Mouse (Mus musculus) mesoderm, embryonic 11.5 days (tissue): ENCODE data around the gene Tfap4.
"Not testable (repeated sequence)": the region's sequence is repeated elsewhere in the genome, so short reads cannot be mapped to it uniquely, and the experiment has no call there.

Source experiments
- DNase-seq: peaks from one replicate; pipeline ENCODE4 v3.0.0-alpha.2; 2012; ENCODE audit warnings: low read depth, low spot score

Gene Tfap4

DNA sequence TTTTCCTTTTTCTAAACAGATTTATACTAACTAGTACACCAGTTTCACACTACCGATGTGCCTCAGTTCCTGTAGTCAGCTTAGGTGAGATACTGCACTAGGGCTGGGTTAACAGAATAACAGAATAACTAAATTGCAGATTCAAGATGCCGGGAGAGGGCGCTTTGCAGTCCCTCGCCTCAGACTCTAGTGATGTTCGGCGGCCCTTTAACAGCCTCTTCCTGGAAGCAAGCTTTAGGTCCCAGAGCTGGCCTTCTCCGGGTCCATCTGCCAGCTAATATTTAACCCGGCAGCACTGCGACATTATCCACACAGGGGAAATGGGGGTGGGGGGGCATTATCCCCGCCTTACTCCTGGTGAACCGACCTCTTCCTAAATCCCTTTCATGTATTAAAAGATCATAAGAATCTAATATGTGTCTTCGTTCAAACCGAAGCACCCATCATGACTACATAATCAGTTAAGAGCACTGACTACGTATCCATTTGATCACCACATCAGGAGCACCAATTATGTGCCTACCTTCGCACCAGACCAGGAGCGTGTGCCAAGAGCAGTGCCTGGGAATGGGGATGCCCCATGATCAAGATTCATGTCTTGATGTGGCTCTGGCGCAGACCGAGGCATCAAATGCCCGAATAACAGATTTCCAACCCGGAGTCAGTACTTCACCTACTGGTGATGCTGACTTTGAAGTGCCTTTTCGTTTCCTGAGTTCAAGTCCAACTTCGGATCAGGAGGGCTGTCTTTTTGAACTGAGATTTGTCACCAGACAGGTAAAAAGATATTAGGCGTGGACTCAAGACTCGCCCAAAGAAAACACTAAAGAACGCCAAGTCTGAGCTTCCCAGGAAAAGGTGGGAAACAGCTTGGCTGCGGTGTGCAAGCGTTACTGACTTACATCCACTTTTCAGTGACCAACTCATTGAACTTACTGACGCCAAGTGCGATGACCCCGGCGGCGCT, 33.5 kb upstream of the Tfap4 start:
- DNase-seq, result no peak

DNA sequence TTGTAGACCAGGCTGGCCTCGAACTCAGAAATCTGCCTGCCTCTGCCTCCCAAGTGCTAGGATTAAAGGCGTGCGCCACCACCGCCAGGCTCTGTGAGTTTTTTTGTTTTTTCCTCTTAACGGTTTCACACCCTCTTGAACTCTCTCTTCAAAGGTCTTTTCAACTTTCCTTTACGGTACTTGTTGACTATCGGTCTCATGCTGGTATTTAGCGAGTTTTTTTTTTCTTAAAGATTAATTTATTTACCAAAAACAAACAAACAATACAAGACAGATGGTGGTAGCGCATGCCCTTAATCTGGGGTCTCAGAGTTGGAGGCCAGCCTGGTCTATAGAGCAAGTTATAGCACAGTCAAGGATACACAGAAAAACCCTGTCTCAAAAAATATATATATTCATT, 30.6 kb upstream of the Tfap4 start:
- peak; percentile 76 for DNase-seq

DNA sequence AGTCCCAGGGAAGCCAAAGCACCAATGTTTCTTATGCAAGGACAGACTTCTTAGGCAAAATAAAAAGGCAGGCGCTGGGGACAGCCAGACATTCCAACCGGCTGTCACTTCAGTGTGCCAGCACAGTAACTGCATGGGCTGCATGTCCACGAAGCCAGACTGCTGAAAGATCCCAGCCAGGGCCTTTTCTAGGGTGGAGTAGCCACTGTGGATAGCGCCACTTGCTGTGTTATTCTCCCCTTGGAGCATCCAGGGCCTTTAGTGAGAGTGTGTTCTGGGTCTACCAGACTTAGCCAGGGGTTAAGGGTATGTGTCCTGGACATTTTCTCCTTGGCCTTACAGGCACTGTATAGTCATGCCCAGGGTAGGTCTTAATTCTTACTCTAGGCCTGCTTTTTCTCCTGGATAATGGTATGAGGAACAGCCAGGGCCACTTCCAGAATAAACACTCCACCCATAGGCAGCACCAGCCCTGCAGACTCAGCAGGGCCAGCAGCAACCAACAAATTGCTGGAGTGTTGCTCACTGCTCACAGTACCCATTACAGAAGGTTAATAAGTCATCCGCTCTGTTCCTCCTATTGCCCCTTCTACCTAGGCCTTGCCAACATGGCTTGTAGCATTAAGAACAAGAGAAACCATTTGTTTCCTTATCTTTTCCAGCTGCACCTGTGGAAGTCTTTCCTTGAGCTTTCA, 28.0 kb upstream of the Tfap4 start:
- DNase-seq, result no peak

DNA sequence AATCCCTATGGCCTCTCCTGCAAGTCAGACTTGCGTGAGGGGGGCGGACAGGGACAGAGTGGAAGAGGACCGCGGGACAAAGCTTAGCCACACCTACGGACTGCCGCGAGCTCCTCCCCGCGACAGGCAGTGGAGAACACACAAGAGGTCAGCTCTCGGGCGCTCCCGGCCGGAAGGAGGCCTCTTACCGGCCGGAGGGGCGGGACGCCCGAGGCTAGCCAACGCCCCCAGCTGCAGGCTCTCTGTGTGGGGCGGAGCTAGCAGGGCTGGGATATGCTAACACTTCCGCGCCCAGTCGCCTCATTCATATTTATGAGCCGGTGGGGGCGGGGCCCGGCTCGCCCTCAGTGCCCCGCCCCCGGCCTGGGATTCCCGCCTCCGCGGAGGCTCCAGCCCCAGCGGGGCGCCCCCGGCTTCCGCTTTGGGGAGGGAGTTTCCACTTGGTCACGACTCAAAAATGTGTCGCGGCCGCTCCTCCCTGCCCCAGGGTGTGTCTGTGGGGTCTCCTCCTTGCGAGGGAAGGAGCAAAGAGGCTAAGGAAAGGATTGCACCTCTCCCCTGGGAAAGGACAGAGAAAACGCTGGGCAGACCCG, 27.0 kb upstream of the Tfap4 start:
- peak; percentile 98 for DNase-seq

DNA sequence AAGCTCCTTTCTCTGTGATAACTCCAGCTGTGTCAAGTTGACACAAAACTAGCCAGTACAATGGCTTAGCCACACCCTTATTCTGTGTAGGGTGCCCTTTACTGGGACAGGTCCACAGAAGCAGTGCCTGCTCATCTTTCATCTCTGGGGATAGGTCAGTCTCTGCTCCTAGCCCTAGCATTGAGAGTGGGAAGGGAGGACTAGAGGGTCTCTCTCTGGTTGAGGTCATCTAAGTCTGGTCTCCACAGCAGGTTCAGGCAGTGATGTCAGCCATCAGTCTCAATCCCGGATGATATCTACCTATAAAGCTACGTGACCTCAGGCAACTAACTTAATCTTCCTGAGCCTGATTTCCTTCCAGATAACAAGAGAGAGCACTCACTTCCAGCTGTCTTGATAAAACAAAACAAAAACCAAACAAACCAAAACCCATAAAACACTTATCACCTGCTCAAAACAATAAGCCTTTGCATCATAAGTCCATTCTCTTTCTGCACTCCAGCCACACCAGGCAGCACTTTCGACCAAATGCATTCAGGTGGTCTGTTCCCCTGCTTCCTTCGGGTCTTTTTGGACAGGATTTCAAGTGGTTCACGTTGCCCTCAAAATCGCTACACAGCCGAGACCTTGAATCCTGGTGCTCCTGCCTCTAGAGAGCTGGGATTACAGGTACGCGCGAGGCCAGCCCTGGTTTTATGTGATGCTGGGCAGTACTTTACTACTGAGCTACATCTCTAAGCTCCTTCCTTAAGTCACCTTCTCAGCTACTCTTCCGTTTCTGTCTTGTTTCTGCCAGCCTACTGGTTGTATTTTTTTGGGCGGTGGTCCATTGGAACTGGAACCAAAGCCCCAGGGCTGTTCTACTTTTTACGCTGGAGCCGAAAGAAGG, 26.2 kb upstream of the Tfap4 start:
- DNase-seq, result no peak

DNA sequence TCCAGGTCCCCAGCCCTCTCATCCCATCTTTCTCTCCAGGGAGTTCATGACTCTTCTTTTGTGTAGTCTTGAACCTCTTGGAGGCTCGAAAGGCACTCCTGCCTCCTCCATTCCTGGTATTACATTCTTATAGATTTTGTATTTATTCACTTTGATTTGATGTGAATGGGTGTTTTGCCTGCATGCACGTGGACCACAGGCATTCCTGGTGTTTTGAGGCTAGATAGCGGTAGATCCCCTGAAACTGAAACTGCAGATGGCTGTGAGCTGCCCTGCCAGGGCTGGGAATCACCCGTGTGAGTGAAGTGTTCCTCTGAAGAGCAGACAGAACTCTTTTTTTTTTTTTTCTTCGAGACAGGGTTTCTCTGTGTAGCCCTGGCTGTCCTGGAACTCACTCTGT, 24.8 kb upstream of the Tfap4 start:
- DNase-seq, result no peak

DNA sequence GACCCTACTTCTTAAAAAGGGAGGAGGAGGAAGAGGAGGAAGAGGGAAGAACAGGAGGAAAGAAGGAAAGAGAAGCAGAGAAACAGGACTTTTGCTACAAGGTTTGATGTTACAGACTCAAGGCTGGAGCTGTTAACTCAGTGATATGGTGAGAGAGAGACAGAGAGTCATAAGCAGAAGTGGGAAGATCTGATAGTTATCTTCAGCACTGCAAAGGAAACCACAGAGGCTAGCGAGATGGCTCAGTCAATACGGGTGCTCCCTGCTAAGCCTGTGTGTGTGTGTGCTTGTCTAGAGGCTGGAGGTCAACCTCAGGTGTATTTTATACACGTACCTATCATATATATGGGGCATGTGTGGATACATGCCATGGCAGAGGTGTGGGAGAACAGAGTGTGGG, 24.2 kb upstream of the Tfap4 start:
- DNase-seq, result no peak

DNA sequence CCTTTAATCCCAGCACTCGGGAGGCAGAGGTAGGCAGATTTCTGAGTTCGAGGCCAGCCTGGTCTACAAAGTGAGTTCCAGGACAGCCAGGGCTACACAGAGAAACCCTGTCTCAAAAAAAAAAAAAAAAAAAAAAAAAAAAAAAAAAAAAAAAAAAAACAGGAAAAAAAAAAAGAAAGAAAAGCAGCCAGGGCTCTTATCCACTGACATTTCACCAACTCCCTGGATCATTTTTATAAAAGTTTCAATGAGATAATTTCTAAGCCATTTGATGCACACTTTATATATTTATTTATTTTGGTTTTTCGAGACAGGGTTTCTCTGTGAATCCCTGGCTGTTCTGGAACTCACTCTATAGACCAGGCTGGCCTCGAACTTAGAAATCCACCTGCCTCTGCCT, 21.5 kb upstream of the Tfap4 start:
- not testable (repeated sequence) for DNase-seq

DNA sequence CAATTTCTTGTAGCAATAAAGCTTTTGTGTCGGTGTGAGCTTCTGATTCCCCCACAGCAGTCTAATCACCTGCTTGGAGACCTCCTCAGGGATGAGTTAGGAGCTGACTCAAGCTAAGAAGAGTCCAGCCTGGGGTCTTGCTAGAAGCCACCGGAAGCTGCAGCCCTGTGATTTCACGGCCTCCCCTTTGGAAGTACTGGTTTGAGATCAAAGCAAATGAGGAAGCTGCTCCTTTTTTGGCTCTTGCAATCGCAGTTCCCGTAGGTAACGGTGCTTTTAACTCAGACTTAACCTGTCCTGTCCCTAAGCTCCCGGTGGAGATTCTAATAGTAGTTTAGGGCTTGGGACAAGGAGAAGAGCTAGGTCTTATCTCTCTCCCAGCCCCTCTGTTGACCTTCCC, 19.0 kb upstream of the Tfap4 start:
- no peak for DNase-seq

DNA sequence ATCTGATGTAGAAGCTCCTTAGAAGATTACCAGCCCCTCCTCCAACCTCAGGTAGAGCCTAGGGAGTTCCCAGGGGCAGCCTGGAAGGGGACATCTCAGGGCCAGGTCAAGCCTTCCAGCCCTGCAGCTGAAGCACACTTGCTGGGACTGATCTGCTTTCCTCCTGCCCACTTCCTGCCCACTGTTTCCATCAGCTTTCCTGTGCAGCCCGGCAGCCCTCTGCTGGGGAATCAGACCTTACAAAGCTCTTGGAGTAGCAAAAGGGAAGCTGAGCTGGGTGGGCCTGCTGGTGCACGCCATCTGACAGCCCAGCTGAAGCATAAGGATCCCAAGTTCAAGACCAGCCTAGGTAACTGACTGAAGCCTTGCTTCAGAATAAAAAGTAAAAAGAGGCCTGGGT, 17.2 kb upstream of the Tfap4 start:
- DNase-seq, result no peak

DNA sequence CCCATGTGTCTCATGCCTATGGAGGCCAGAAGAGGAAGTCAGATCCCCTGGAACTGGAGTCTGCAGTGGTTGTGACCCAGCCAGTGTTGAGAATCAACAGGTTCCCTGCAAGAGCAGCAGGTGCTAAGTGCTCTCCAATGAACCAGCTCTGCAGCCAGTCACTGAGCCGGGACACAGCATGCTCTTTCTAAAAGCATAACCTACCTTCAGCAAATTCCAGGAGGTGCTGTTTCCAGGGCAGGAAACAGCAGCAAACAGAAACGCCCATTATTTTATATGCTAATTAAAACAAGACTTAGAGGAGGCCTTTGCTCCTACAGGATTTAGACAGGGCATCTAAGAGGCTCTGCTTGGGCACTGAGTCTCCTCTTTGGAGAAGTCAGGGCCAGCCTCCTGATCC, 16.4 kb upstream of the Tfap4 start:
- DNase-seq, result no peak

DNA sequence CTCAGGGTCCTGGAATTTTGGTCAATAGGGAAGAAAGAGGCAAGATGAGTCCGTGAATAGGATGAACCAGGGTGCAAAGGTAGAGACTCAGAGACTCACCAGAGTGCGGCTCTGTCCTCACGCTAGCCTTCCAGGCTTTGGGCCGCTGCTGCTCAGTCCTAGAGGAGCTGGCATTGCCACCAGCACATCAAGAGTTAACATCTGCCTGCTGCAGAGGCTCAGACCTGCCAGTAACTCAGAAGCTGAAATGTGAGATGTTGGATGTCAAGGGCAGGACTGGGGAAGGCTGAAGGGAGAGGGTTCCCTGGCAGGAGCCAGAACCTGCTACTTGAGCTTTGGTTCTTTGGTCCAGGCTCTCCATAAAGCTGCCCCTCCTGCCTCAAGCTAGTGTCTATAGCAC, 11.1 kb upstream of the Tfap4 start:
- DNase-seq, result peak; percentile 21

DNA sequence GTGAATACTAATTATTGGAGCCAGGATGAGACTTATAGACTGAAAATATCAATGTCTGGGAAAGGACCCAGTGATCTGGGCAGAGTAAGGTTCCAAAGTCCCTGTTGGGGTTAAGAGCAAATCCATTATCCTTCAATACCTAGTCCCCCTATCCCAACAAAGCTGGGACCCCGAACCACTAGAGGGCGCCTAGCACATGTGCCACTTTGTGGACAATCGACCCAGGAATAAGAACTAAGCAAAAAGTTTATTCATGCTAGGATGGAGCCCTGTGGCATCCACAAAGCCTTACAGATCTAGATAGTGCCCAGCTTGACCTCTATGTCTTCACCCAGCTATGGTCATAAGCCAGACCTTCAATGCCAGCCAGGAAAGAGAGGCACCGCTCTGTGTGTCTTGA, 8.3 kb upstream of the Tfap4 start:
- DNase-seq, result peak; percentile 88

DNA sequence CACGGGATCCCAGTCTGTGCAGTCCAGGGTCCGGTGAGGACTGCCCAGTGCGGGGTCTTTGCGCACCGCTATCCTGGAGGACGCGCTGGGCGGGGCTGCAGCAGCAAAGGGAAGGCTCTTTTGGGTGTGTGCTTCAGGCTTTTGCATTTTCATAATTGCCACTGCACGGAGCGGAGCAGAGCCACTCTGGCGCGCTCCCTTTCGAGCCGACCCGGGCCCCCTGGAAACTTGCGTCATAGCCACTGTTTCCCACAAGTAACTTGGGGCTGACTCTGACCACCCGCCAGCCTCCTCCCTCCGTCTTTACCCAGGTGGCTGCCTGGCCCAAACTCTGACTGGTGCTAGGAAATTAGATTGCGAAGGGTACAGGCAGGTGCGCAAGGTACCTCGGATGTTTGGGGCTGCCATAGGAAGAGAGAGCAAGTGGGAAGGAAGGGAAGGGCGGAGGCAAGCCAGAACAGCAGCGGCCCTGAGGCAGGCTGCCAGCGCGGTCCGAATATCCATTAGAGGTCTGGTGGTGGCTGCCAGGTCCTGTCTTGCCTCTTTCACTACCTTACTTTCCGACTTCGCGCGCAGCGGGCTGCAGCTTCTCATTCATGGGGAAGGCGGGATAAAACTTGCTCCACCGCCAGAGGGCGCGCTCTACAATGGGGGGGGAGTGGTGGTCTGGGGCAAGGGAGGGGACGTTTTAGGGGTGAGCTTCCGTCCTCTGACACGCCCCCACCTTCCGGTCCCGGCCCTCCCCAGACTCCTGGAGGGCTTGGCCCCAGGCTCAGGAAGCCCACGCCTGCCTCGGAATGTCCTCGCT, 695 bp upstream of the Tfap4 start:
- peak; percentile 58 for DNase-seq

DNA sequence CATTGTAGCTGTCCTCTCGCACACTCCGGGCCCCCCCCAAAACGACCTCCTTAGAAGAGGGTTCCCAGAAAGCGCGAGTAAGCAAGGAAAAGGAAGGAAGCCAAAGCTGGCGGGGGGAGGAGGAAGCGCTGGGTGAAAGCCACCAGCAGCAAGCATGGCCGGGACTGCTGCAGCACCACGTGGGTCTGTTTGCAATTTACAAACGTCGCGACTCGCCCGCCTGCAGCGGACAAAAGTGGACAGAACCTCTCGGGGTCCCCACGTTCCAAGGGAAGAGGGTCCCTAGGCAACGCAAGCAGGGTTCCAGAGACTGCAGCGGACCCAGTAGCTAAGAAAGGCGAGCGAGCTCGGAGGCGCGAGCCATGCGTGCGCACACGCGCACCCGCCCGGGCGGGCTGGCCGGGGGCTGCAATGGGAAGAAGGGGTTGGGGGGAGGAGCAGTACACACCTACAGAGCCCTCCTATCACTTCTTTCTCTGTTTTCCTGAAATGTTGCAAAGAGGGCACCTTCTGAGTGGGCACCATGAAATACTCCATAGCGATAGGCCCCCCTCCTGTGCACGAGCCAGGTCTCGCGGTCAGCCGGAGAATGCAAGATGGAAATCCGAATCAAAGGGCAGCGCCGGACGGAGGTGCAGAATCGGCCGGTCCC, 548 bp downstream of the Tfap4 start:
- DNase-seq, result no peak

DNA sequence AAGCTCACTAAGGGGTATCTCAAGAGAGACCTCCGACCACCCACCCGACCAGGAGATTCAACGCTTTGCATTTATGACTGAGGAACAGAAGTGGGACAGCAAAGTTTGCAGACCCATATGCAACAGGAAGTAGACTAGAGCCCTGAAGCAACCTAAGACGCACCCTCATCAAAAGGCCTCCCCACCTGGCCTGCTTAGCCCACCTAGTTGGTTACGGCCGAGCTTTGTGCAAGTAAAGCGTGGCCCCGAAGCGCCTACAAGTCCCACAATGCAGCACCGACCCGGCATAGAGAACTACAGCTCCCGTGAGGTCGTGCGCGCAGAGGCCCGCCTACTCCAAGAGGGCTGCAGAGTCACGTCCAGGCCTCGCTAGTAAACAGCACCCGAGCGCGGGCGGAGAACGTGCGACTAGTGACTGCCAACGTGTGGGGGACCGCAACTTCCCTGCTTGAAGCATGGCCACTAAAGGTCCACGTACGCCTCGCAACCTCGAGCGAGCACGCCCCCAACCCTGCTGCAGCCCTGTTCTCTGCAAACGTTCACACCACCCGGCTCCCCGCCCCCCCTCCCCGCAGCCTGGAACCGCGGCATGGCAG, 1.2 kb downstream of the Tfap4 start:
- DNase-seq, result peak; percentile 92

DNA sequence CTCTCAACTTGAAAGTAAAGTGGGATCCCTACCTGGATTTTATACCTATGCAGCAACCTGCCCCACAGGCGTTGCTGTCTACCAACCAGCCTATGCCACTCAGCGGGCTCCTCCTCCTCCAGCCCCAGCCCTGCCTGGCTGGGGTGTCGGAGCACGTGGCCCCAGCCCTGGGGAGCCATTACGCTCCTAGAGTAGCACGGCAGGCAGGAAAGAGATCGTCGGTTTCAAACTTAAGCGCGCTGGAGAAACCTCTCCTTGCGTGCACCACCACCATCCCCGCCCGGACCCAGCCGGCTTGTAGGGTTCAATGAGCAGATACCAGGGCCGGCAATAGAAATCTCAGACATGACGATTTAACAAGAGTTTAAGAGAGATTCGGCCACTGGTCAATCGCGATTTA, 1.7 kb downstream of the Tfap4 start:
- DNase-seq, result peak; percentile 66

DNA sequence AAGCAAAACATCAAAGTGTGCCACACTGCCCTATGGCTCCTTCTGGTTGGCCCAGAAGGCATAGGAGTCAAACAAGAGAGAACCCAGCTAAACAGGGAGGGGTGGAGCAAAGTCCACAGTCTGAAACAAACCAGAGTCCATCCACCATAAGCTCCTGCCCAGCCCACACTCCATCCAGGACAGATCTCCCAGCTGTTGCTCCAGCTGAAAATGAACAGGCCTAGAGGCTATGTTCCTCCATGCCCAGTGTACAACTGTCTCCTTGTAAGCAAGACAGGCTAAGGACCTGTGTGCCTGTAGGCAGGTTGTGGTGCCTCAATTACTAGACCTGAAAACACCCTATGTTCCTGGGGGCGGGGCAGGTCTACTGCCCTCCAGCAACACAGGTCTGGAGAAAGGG, 2.6 kb downstream of the Tfap4 start:
- no peak for DNase-seq

DNA sequence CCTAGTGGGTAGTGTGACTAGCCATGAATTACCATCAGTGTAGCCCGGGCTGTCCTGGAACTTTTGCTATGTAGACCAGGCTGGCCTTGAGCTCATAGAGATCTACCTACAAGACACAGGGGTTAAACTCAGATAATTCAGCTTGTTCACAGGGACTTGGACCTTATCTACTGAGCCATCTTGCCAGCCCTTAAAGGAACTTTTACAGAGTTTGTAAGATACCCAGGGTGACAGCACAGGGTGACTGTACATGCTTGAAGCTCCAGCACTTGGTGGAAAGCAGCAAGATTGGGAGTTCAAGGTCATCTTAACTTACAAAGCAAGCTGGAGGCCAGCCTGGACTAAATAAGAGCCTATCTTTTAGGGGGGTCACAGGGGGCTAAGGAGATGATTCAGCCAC, 4.1 kb downstream of the Tfap4 start:
- DNase-seq, result no peak
